Mouse (Mus musculus) gastrocnemius, postnatal 14 days (tissue): ENCODE results near the gene Coro1c. TPM values are rescaled to one million over a fixed set of nuclear protein-coding genes. Genes with fewer than 3 reads are reported as not detected.

Experiments
- DNase-seq: peaks from one replicate; pipeline ENCODE4 v3.0.0; 2021; ENCODE audit warnings: mixed read lengths
- intact Hi-C: fragments of 180-260 bp; cut with DNase I; formaldehyde crosslinking; loops from one replicate; pipeline ENCODE4 v1.15.1; 2025; ENCODE audit warnings: low total_unique reads
- total RNA-seq, 2 experiments: library from RNA; stranded (reverse); gene quantifications; 2 replicates each; pipeline ENCODE4 v1.2.3; 2021

Coro1c gene
- total RNA-seq, 2 experiments from 2014 or later = 24.0 to 28.7 TPM

DNA sequence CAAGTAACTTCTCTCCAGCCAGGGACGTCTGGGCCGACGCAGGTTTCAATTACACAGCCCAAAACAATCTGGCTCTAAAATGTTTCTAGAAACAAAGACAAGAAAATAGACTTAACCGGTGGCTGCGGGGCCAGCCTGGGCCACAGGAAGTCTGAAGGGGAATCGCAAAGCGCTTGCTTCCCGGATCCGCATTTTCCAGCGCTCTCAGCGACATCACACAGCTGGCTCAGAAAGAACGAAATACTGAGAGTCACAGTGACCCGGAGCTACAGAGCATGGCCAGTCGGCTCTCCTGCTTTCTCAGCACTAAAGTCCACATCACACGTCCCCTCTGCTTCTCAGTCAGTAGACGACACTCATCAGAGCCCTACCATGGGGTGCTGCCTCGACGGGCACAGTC is 17.7 kb downstream of the Coro1c start:
- intact Hi-C loops = no loop called here
- peak; percentile 52 for DNase-seq

GRCm38 (mm10) chr5:113889912-113890311 is 18.6 kb downstream of the Coro1c start:
- DNase-seq = no peak
- intact Hi-C loops = no loop called here

DNA sequence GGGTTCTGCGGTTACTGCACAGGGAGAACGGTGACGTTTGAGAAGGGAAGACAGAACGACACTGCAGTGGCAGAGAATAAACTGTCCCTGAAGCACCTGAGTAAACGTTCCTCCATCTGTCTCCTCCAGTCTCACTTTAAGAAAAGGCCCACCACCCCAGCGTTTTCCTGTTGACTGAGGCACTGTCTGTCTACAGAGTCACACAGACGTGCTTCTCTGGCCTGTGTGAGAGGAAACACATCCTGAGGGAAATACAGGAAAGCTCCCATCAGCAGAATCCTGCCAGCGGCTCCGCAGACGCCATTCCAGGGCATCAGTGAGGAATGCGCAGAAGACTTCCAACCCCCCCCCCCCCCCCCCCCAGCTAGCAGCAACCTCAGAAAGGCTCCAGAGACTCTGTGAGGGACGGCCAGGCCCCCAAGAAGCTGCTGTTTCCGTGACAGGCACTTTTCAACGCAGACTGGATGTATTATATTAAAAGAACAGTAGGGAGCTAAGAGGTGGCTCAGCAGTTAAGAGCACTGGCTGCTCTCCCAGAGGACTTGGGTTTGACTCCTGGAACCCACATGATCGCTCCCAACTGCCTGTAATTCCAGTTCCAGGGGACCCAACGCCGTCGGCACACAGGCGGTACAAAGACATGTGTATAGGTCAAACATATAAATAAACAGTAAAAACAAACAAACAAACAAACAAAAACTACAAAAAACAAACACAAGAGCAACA is 19.2 kb downstream of the Coro1c start:
- intact Hi-C loops = no loop called here
- DNase-seq = no peak

- intact Hi-C loops = no loop called here
Measured at GRCm38 (mm10) chr5:113888186-113888795, 20.3 kb downstream of the Coro1c start.

GRCm38 (mm10) chr5:113887132-113887531 is 21.4 kb downstream of the Coro1c start:
- peak; percentile 83 for DNase-seq
- intact Hi-C loops = no loop called here

More at GRCm38 (mm10) chr5:113888186-113888795, 20.3 kb downstream of the Coro1c start:
- DNase-seq = no peak

DNA sequence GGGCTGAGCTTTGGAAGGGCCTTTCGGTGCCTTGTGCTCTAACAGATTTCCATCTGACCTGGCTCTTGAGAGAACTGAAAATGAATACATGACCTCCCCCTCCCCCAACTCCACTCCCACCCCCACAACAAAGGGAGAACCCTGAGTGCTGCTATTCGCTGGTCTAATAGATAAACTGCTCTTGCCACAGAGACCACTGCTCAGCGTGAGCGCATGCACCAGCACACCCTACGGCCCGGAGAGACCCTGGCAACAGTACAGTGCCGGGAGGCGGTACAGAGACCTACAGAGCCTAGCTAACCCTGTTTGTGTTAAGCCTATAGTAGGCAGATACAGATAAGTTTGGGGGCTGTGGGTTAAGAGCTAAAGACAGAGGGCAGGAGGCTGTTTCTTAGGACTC is 22.9 kb downstream of the Coro1c start:
- intact Hi-C loops = no loop called here
- DNase-seq = no peak

GRCm38 (mm10) chr5:113884750-113885149 is 23.8 kb downstream of the Coro1c start:
- DNase-seq = no peak
- intact Hi-C loops = no loop called here

DNA sequence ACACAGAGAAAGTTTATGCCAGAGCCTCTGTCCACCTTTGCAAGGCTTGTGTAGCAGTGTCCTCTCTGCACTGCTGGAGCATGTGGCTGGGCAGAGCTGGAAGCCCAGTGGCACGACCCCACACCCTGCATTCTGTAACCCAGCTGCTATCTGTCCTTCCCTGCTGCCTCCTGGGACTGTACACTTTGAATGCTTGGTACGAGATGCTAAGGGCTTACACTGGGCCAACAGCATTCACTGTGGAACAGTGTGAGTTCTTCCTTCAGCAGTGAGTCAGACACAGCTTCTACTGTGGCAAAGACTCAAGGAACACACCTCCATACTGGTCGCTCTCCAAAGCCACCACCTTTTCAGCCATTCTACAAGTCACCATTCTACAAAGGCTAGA is 25.2 kb downstream of the Coro1c start:
- intact Hi-C loops = no loop called here
- DNase-seq = no peak

- intact Hi-C loops = no loop called here
- DNase-seq = no peak
Measured at GRCm38 (mm10) chr5:113882566-113883383, 25.8 kb downstream of the Coro1c start.

DNA sequence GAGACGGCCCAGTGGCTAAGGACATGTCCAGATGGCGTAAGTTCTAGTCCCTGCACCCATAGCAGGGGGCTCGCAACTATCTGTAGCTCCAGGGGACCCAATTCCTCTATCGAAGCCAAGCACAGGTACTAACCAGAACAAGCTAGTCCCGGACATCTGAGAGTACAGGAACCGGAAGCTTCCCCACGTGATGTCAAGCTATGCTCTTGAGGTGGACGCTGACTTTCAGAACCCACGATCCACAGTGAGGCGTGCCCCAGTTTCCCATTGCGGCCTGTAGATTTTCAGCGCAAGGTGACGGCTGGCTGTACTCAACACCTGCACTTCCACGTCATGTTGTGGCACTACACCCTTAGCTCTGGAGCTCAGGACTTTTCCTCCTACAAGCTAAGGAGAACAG is 27.4 kb downstream of the Coro1c start:
- intact Hi-C loops = no loop called here
- DNase-seq = no peak

DNA sequence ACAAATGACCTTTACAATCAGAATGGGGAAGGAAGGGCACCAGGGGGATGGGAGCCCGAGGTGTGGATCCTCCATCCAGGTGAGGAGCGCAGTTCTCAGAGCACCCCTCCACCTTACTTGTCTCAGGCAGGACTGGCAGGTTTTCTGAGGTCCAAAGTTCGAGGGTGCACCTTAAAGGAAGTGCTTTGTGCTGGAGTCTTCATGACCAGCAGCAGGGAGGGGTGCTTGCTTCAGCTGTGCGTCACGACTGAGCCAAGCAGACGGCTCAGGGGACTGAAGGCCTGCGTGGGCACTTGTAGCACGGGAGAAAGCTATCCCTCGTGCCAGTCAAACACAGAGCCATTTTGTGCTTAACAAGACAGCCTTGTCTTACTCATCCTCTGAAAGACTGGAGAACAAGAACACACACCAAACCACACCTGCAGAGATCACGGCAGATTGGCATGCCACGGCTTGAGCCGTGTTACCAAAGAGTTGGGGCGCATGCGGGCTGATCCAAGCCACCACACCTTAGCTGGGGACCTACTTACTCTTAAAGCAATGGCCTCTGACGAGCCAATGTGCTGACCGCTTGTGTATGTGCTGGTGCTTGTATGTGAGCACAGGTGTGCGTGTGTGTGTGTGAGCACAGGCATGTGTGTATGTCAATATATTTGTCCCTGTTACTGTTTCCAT is 29.5 kb downstream of the Coro1c start:
- intact Hi-C loops = no loop called here
- no peak for DNase-seq

DNA sequence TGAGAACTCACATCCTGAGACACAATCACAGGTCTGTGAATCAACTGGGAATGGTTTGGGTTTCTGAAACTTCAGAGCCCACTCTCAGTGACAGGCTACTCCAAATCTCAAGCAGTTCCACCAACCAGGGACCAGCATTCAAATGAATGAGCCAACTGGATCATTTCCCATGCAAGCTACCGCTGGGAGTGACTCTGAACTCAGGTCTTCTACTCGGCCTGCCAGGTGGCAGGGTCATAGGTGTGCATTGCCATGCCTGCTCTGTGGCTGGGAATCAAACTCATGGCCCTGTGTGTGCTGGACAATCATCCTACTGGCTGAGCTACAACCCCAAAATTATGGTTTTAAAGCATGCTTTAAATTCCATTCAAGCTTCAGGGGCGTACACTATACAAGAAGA is 31.0 kb downstream of the Coro1c start:
- no peak for DNase-seq
- intact Hi-C loops = no loop called here

DNA sequence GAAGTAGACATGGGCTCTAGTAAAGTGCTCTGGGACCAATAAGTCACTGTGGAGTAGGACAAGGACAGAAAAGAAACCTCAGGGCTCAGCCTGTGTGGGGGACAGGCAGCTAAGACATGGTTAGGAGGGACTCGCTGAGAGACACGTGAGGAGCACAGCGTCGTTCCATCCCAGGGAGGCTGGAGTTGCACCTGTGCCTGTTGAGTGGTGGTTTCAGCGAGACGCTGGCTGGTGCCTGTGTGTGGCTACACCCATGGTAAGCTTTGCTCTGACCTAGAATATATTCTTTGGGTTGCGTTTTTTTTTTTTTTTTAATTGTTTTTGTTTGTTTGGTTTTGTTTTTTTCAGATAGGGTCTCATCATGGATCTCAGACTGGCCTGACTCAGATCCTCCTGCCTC is 32.4 kb downstream of the Coro1c start:
- intact Hi-C loops = no loop called here
- DNase-seq = no peak

GRCm38 (mm10) chr5:113875625-113876024 is 32.9 kb downstream of the Coro1c start:
- intact Hi-C loops = no loop called here
- no peak for DNase-seq

GRCm38 (mm10) chr5:113874063-113875024 is 34.2 kb downstream of the Coro1c start:
- intact Hi-C loops = loop anchor here (5.0 kb wide), 1 partner anchor 33 kb away; the partner anchor contains the start of gene Coro1c
- no peak for DNase-seq

DNA sequence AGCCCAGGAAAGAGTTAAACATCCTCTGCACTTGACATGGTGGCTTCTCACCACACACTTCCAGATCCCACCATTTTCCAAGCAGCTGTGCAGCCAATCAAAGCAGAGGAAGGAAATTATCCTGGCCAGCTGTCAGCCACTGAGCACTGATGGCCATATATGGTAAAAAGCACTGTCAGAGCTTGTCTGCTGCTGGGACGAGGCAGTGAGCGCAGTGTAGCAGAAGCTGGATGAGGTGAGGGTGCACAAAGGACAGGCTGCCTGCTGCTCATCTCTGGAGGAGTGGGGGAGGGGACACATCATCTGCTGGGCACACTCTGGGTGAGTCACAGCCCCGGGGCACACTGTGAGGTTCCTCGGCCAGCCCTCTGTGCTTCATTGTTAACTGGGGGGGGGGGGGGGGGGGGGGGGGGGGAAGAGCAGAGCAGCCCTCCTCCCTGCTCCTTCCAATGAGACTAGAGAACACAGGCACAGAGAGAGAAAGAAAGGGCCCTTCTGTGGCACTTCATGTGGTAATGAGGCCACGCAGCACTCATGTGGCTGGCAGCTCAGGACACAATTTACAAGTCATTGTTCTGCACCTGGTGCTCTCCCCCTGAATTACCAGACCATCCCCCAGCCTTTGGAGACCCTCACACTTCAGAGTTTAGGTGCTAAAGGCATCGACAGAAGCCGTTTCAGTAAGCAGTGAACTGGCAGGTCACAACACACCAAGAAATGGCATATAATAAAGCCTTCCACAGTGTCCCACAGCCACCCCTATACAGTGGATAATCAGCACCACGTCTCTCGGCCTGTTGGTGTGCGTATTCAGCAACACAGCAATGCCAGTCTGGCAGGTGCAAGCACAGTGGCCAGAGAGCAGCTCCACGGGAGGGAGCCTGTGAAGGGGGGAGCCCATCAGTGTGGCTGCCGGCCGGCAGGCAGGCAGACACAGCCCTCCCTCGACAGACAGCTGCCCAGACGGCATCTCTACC is 35.3 kb downstream of the Coro1c start:
- intact Hi-C loops = loop anchor here (5.0 kb wide), 1 partner anchor 34 kb away; the partner anchor contains the start of gene Coro1c
- DNase-seq = peak; percentile 74

DNA sequence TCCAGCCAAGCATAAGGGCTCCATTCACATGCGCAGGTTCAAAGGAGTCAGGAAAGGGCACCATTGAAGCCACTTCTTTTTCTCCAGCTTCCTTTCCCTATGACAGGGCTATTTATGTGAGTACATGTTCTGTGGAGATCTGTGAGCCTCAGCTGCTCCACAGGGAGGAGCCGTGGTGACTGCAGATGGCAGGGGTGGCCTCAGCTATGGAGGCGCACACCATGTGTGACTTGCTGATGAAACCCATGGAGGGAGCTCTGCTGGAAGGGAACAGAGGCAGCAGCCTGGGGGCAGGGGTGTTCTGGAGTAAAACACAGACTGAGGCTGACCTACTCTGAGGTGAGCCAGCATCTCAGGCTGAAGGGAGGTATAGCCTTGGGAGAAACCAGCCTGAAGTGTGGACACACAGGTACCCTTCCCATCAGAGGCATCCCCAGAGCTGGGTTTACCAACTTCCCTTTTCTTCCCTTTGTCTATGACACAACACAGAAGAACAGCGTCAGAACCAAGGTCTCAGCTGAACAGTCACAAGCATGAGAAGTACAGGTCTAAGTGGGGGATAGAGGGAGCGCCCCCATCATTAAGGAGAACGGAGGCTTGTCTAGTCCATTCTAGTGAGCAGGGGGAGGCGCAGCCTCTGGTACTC is 36.5 kb downstream of the Coro1c start:
- DNase-seq = no peak
- intact Hi-C loops = loop anchor here (5.0 kb wide), 1 partner anchor 35 kb away; the partner anchor contains the start of gene Coro1c
